Mouse (Mus musculus): ENCODE measurements around the gene Znrf4. TPM values are rescaled to one million over a fixed set of nuclear protein-coding genes. Genes with fewer than 3 reads are reported as not detected.
A peak's percentile ranks its signal among the peaks of the same experiment; 100 is the strongest.

Gene Znrf4
- polyA plus RNA-seq, 1 experiment from 2014 or later: not detected

DNA sequence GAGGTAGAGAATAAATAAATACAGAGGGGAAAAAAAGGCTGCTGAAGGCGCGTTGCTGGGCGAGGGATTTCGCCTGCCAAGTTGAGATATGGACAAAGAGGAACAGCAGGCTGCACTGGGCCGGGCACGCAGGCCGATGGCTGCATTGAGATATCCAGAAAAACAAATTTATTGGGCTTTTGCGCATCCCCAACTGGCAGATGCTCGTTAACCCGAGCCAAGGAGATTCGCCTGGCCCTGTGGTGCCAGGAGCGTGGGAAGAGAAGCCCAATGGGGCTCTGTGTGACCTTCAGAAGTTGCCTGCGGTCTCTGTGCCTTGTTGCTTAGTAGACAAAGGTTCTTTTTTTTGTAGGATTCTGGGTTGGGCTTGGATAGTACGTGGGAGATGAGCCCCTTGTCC lies 24.0 kb upstream of the Znrf4 start:
- no peaks in the 10 kb centered on the region for H3K4me1 ChIP-seq (ENCODE audit: insufficient read depth)
- no peak for ATAC-seq (ENCODE audit: insufficient read depth)
- H3K9me3 ChIP-seq (ENCODE audit: low read depth, low read length): no peaks in the 10 kb centered on the region
- TF ChIP-seq CTCF (IDR thresholded peaks at IDR 0.05; ENCODE audit: low read depth): no peak
- H3K9ac ChIP-seq: no peak overlapping the region
- H3K36me3 ChIP-seq (ENCODE audit: insufficient read depth): no peaks in the 10 kb centered on the region
- no peaks in the 10 kb centered on the region for H3K27me3 ChIP-seq (ENCODE audit: insufficient read depth, low read length)
- 53% methylated on average over 14 of the region's 14 CpGs for whole genome bisulfite sequencing
- DNase-seq: no peak
- no peak overlapping the region for H3K27ac ChIP-seq (ENCODE audit: low read depth)
- H3K4me3 ChIP-seq (ENCODE audit: low read depth, low read length): no peak overlapping the region
- H3K4me2 ChIP-seq: no peak overlapping the region

DNA sequence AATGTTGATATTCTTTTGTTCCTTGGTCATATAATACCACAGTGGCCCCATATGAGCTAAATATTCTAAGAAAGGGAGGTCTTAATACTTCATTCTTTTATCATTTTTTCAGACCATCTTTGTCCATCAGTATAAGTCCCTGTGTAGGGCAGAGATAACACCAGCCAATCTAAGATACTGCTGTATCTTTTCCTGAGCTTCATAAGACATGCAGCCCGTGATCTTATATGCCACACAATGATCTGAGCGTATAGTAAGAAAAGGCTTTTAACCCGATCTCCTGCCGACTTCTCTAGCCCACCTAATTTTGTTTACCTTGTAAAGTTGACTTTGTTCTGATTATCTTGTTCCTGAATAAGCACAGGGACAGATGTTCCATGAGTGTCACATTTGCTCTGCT lies 12.7 kb upstream of the Znrf4 start:
- no peak for TF ChIP-seq CTCF (IDR thresholded peaks at IDR 0.05; ENCODE audit: low read depth)
- ATAC-seq (ENCODE audit: insufficient read depth) (no peak), DNase-seq (no peak)
- Histone ChIP-seq H3K4me1 (ENCODE audit: insufficient read depth) (no peaks in the 10 kb centered on the region), H3K27ac (ENCODE audit: low read depth) (no peak overlapping the region), H3K4me3 (ENCODE audit: low read depth, low read length) (no peak overlapping the region), H3K9me3 (ENCODE audit: low read depth, low read length) (no peaks in the 10 kb centered on the region), H3K27me3 (ENCODE audit: insufficient read depth, low read length) (no peaks in the 10 kb centered on the region), H3K9ac (no peak overlapping the region), H3K4me2 (no peak overlapping the region), H3K36me3 (ENCODE audit: insufficient read depth) (no peaks in the 10 kb centered on the region)
- WGBS: 53% methylated on average over 4 of the region's 4 CpGs

DNA sequence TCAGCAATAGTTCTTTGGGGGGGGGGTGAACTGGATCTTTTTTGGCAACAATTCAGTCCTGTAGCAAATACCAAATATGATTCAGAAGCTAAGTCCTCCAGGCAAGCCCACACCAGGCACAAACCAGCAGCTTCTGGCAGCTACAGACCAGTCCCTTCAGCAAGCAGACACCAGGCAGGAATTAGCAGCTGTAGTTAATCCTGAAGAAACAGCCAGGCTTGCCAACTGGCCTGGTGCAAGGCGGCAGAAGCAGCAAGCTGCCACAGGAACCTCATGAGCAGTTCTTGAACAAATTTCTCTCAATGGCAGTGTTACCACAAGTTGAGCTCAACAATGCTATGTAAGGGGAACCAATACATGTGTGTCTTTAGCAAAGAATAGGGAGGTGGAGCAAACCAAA lies 10.5 kb upstream of the Znrf4 start:
- Histone ChIP-seq H3K9ac (no peak overlapping the region), H3K9me3 (ENCODE audit: low read depth, low read length) (no peaks in the 10 kb centered on the region), H3K27me3 (ENCODE audit: insufficient read depth, low read length) (no peaks in the 10 kb centered on the region), H3K4me3 (ENCODE audit: low read depth, low read length) (no peak overlapping the region), H3K4me2 (no peak overlapping the region), H3K36me3 (ENCODE audit: insufficient read depth) (no peaks in the 10 kb centered on the region), H3K27ac (ENCODE audit: low read depth) (no peak overlapping the region), H3K4me1 (ENCODE audit: insufficient read depth) (no peaks in the 10 kb centered on the region)
- DNase-seq: no peak
- 50% methylated on average over 1 of the region's 1 CpGs for WGBS
- ATAC-seq (ENCODE audit: insufficient read depth): no peak
- no peak for TF ChIP-seq CTCF (IDR thresholded peaks at IDR 0.05; ENCODE audit: low read depth)

DNA sequence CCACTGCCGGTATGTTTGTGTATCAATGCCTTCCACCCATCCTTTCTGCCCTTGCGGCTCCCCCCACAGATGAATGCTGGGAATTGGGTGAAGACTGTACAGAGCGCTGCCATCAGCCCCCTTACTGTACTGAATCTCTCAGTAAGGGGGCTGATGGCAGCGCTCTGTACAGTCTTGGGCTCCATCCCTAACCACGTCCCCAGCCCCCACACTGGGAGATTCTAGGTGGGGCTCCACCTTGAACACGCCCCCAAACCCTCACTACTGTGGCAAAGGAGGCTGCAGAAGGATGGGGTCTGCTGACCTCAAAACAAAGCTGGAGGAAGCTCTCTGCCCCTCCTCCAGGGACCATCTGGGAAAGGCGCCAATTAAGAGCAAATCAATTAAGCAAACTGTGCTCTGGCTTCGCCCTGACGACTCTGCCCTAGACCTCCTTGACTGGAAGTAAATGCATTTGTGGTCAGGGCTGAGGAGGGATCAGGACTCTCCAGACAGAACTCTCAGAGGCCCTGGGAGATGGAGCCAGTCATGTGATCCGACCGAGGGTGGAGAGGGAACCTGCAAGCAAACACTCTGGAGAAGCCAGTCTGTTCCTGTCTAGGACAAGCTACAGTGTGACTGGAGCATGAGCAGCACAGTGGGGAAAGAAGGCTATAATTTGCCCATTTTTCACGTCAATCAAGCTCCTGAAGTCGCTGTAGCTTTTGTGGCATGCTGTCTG lies 3.6 kb upstream of the Znrf4 start:
- Histone ChIP-seq H3K4me2 (peak overlapping the region; percentile 26; the same call in 1 of the 2 replicates), H3K9me3 (ENCODE audit: low read depth, low read length) (no peaks in the 10 kb centered on the region), H3K27me3 (ENCODE audit: insufficient read depth, low read length) (peaks cover 24% of the 10 kb centered on the region), H3K27ac (ENCODE audit: low read depth) (no peak overlapping the region), H3K4me3 (ENCODE audit: low read depth, low read length) (no peak overlapping the region), H3K9ac (no peak overlapping the region; the same call in 1 of the 2 replicates), H3K36me3 (ENCODE audit: insufficient read depth) (no peaks in the 10 kb centered on the region), H3K4me1 (ENCODE audit: insufficient read depth) (peaks cover 3% of the 10 kb centered on the region; the same call in 1 of the 2 replicates)
- DNase-seq: peak; percentile 75
- peak; percentile 78 for ATAC-seq (ENCODE audit: insufficient read depth)
- no peak for TF ChIP-seq CTCF (IDR thresholded peaks at IDR 0.05; ENCODE audit: low read depth)
- 8% methylated on average over 13 of the region's 13 CpGs for WGBS

DNA sequence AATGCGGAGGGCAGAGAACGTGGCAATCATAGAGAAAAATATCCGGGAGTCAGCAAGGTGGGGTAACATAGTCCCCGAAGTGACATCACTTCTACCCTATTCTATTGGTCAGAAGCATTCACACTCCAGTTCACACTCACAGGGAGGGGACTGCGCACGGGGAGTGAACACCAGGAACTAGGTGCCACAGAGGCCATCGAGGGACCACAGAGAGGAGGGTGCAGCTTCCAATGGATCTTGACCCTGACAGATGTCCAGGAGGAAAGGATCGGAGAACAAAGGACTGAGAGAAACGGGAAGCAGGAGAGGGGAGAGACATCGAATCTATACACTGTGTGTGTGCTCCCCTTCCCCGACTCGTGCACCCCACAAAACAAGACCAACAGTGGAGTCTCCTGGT lies 2.7 kb upstream of the Znrf4 start:
- Histone ChIP-seq H3K36me3 (ENCODE audit: insufficient read depth) (no peaks in the 10 kb centered on the region), H3K4me2 (no peak overlapping the region), H3K27me3 (ENCODE audit: insufficient read depth, low read length) (peaks cover 33% of the 10 kb centered on the region), H3K9ac (no peak overlapping the region), H3K9me3 (ENCODE audit: low read depth, low read length) (no peaks in the 10 kb centered on the region), H3K4me1 (ENCODE audit: insufficient read depth) (peaks cover 3% of the 10 kb centered on the region; the same call in 1 of the 2 replicates), H3K27ac (ENCODE audit: low read depth) (no peak overlapping the region), H3K4me3 (ENCODE audit: low read depth, low read length) (no peak overlapping the region)
- WGBS: 38% methylated on average over 12 of the region's 12 CpGs
- no peak for ATAC-seq (ENCODE audit: insufficient read depth)
- no peak for DNase-seq
- no peak for TF ChIP-seq CTCF (IDR thresholded peaks at IDR 0.05; ENCODE audit: low read depth)

DNA sequence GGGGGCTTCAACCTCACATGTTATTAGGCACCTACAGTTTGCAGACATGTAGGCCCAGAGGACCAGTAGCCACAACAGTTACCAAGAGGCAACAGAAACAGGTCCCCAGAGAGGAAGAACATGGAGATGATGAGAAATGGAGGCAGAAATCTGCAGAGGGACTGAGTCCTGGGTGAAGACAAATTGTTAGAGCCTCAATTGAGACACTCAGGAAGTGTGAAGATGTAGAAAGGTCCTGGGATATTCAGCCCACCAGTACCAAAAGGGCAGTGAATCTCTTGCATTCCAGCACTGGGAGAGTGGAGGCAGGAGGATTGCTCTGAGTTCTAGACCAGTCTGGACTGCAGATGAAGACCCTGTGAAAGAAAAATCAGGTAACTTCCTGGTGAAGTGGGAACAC lies 2.1 kb upstream of the Znrf4 start:
- no peak overlapping the region for H3K4me3 ChIP-seq (ENCODE audit: low read depth, low read length)
- no peak for DNase-seq
- no peak overlapping the region for H3K4me2 ChIP-seq
- no peak for TF ChIP-seq CTCF (IDR thresholded peaks at IDR 0.05; ENCODE audit: low read depth)
- no peaks in the 10 kb centered on the region for H3K9me3 ChIP-seq (ENCODE audit: low read depth, low read length)
- H3K4me1 ChIP-seq (ENCODE audit: insufficient read depth): peaks cover 3% of the 10 kb centered on the region; the same call in 1 of the 2 replicates
- no peaks in the 10 kb centered on the region for H3K36me3 ChIP-seq (ENCODE audit: insufficient read depth)
- no peak overlapping the region for H3K9ac ChIP-seq
- H3K27me3 ChIP-seq (ENCODE audit: insufficient read depth, low read length): peaks cover 39% of the 10 kb centered on the region
- no peak overlapping the region for H3K27ac ChIP-seq (ENCODE audit: low read depth)
- no peak for ATAC-seq (ENCODE audit: insufficient read depth)

DNA sequence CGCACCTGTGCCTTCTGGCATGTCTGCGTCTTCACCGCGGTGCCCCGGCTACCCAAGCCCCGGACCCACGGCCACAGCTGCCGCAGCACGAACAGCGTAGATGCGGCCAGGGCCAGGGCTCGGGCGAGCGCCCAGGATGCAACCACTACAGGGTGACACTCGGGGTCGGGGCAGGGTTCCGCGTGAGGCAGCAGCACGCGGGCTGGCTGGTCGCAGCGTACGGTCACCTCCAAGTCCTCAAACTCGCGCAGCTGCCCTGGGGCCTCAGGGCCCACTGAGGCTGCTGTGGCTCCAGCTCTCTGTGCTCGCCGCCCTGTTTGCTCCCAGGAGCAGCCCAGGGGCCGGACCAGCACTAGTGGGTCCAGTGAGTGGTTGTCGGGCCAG lies 532 bp downstream of the Znrf4 start:
- Histone ChIP-seq H3K27me3 (ENCODE audit: insufficient read depth, low read length) (peaks cover 48% of the 10 kb centered on the region), H3K9ac (no peak overlapping the region)
- no peak for DNase-seq

More for the DNA sequence above, 532 bp downstream of the Znrf4 start:
- no peak for TF ChIP-seq CTCF (IDR thresholded peaks at IDR 0.05; ENCODE audit: low read depth)
- H3K9me3 ChIP-seq (ENCODE audit: low read depth, low read length): no peaks in the 10 kb centered on the region
- peak overlapping the region; percentile 22 for H3K4me3 ChIP-seq (ENCODE audit: low read depth, low read length)
- H3K36me3 ChIP-seq (ENCODE audit: insufficient read depth): no peaks in the 10 kb centered on the region
- no peak overlapping the region for H3K27ac ChIP-seq (ENCODE audit: low read depth)
- ATAC-seq (ENCODE audit: insufficient read depth): no peak
- peak overlapping the region; percentile 54 for H3K4me2 ChIP-seq
- WGBS: 21% methylated on average over 29 of the region's 29 CpGs
- peaks cover 3% of the 10 kb centered on the region; the same call in 1 of the 2 replicates for H3K4me1 ChIP-seq (ENCODE audit: insufficient read depth)
